ENCODE assay signal across 8 mouse cellular contexts in genomic region chr4:122890881-122891481, GRCm38 (mm10). TPM values are rescaled to one million over a fixed set of nuclear protein-coding genes. Genes with fewer than 3 reads are reported as not detected.
DNase-seq lines count a peak whose midpoint lies in the region; ATAC-seq and TF ChIP-seq lines count a peak whose summit lies in the region.

No protein-coding gene starts in this region.

- peaks cover 31% of the 10 kb centered on the region for H3K4me1 ChIP-seq in forebrain, embryonic 15.5 days
- H3K4me1 ChIP-seq in heart, postnatal 0 days (ENCODE audit: control insufficient read depth, insufficient read depth): peaks cover 23% of the 10 kb centered on the region
- H3K4me1 ChIP-seq in stomach, embryonic 16.5 days (ENCODE audit: control insufficient read depth, insufficient read depth, low read length): peaks cover 10% of the 10 kb centered on the region

- no peaks in the 10 kb centered on the region for H3K27me3 ChIP-seq in C2C12 (ENCODE audit: control insufficient read depth, insufficient read depth, insufficient read length)
- no peaks in the 10 kb centered on the region for H3K27me3 ChIP-seq in forebrain, embryonic 15.5 days
- H3K27me3 ChIP-seq in heart, postnatal 0 days (ENCODE audit: control insufficient read depth, insufficient read depth, low read length): no peaks in the 10 kb centered on the region
- no peaks in the 10 kb centered on the region for H3K27me3 ChIP-seq in stomach, embryonic 16.5 days (ENCODE audit: control insufficient read depth, insufficient read depth, low read length)

- H3ac ChIP-seq in C2C12 (ENCODE audit: control insufficient read depth, insufficient read length, low read depth): peak overlapping the region; percentile 22

- H3K36me3 ChIP-seq in C2C12 (ENCODE audit: control insufficient read depth, insufficient read depth): no peaks in the 10 kb centered on the region
- H3K36me3 ChIP-seq in forebrain, embryonic 15.5 days: no peaks in the 10 kb centered on the region
- no peaks in the 10 kb centered on the region for H3K36me3 ChIP-seq in heart, postnatal 0 days (replicated peaks; ENCODE audit: control insufficient read depth, insufficient read depth, low read length)
- no peaks in the 10 kb centered on the region for H3K36me3 ChIP-seq in stomach, embryonic 16.5 days (ENCODE audit: control insufficient read depth, insufficient read depth, low read length)

- DNase-seq in adrenal gland, postnatal 36 days: peak; percentile 40 to 54
- peak; percentile 63 for DNase-seq in heart, postnatal 0 days (ENCODE audit: low spot score)
- DNase-seq in layer of hippocampus, postnatal 10 days (ENCODE audit: low spot score in 2 of 2): peak; percentile 81 to 85
- DNase-seq in mesoderm, embryonic 11.5 days (ENCODE audit: low read depth, low spot score): peak; percentile 23
- DNase-seq in spleen, postnatal 4 days (ENCODE audit: low spot score in 2 of 2): no peak

- H3K9ac ChIP-seq in forebrain, embryonic 15.5 days (replicated peaks): no peak overlapping the region
- H3K9ac ChIP-seq in heart, postnatal 0 days (replicated peaks; ENCODE audit: low read depth, low read length): no peak overlapping the region; the same call in 1 of the 2 replicates
- 0 out of 2 replicates have a peak overlapping the region, but pooled peaks have one; percentile 14 for H3K9ac ChIP-seq in stomach, embryonic 16.5 days (ENCODE audit: low read length)

- 8% methylated on average over 3 of the region's 3 CpGs for WGBS in forebrain, embryonic 15.5 days
- 6% methylated on average over 3 of the region's 3 CpGs for WGBS in heart, postnatal 0 days
- whole genome bisulfite sequencing in stomach, embryonic 16.5 days: 11% methylated on average over 3 of the region's 3 CpGs

- TF ChIP-seq CTCF in C2C12 (IDR thresholded peaks at IDR 0.05; ENCODE audit: control insufficient read depth, insufficient read depth, insufficient read length): no peak
- no peak for TF ChIP-seq CTCF in heart, postnatal 0 days (IDR thresholded peaks at IDR 0.05; ENCODE audit: low read depth)

- no peak overlapping the region for H3K4me3 ChIP-seq in C2C12 (ENCODE audit: insufficient read depth, poor library complexity, severe bottlenecking)
- H3K4me3 ChIP-seq in forebrain, embryonic 15.5 days: no peak overlapping the region
- no peak overlapping the region for H3K4me3 ChIP-seq in heart, postnatal 0 days (ENCODE audit: low read depth, low read length)
- H3K4me3 ChIP-seq in stomach, embryonic 16.5 days (replicated peaks; ENCODE audit: low read length): no peak overlapping the region

- TF ChIP-seq EP300 in heart, postnatal 0 days (IDR thresholded peaks at IDR 0.05; ENCODE audit: low read depth): no peak

- ATAC-seq in forebrain, embryonic 15.5 days (replicated peaks): peak; percentile 87
- peak; percentile 16; the same call in 1 of the 2 replicates for ATAC-seq in heart, postnatal 0 days (ENCODE audit: insufficient read depth, low read depth)
- no peak for ATAC-seq in stomach, embryonic 16.5 days (ENCODE audit: insufficient read depth, low FRiP score)

- peak overlapping the region; percentile 90 for H3K27ac ChIP-seq in forebrain, embryonic 15.5 days (replicated peaks)
- peak overlapping the region; percentile 63 for H3K27ac ChIP-seq in heart, postnatal 0 days (ENCODE audit: low read depth)
- peak overlapping the region; percentile 36; the same call in 1 of the 2 replicates for H3K27ac ChIP-seq in stomach, embryonic 16.5 days (ENCODE audit: low read length)

- no peaks in the 10 kb centered on the region for H3K9me3 ChIP-seq in forebrain, embryonic 15.5 days
- no peaks in the 10 kb centered on the region for H3K9me3 ChIP-seq in heart, postnatal 0 days (replicated peaks; ENCODE audit: control insufficient read depth, low read length)
- no peaks in the 10 kb centered on the region for H3K9me3 ChIP-seq in stomach, embryonic 16.5 days (replicated peaks; ENCODE audit: control insufficient read depth, low read length)

- H3K79me2 ChIP-seq in C2C12 (ENCODE audit: control insufficient read depth, insufficient read depth): no peaks in the 10 kb centered on the region

- H3K4me2 ChIP-seq in forebrain, embryonic 15.5 days (replicated peaks): no peak overlapping the region
- 0 out of 2 replicates have a peak overlapping the region, but pooled peaks have one; percentile 9 for H3K4me2 ChIP-seq in heart, postnatal 0 days (ENCODE audit: low read depth, low read length)
- H3K4me2 ChIP-seq in stomach, embryonic 16.5 days (ENCODE audit: low read depth, low read length): no peak overlapping the region

- no peaks in the 10 kb centered on the region for H3K79me3 ChIP-seq in C2C12 (ENCODE audit: low read depth)

TF ChIP-seq in C2C12, 6 proteins besides CTCF, POLR2A, EP300 and RAD21:
- TF ChIP-seq MYOG (IDR thresholded peaks at IDR 0.05; ENCODE audit: control insufficient read depth, extremely low read depth, insufficient read length): no peak

RNA-seq across cellular contexts. Expression of gene Cap1, which starts 5.1 kb away (rescaled TPM):
- 384 TPM for polyA plus RNA-seq in C2C12 (2012; fragmentation: generic; extraction: Trizol)
- 100 to 1,000 TPM; 139 to 163 TPM for total RNA-seq in adrenal gland, postnatal 36 days (2021)
- 62.4 and 62.9 TPM in 2 replicates for polyA plus RNA-seq in forebrain, embryonic 15.5 days (2015; fragmentation: Nextera tagmentation; extraction: Ambion mirVana)
- 59.6 and 73.0 TPM in 2 replicates for total RNA-seq in heart, postnatal 0 days (2014; rRNA removed; ENCODE audit: low replicate concordance)
- polyA plus RNA-seq in heart, postnatal 0 days (2015; fragmentation: Nextera tagmentation; extraction: Ambion mirVana): 20.6 and 22.4 TPM in 2 replicates
- 100 to 1,000 TPM; 192 to 203 TPM for total RNA-seq in layer of hippocampus, postnatal 10 days (2021)
- 75.1 and 99.6 TPM in 2 replicates for polyA plus RNA-seq in stomach, embryonic 16.5 days (2015; fragmentation: Nextera tagmentation; extraction: Ambion mirVana)

RNA-seq across cellular contexts. Expression of gene Ppt1, which starts 54.9 kb away (rescaled TPM):
- 40.0 TPM for polyA plus RNA-seq in C2C12 (2012; fragmentation: generic; extraction: Trizol)
- 10 to 100 TPM; 65.3 to 82.9 TPM for total RNA-seq in adrenal gland, postnatal 36 days (2021)
- polyA plus RNA-seq in forebrain, embryonic 15.5 days (2015; fragmentation: Nextera tagmentation; extraction: Ambion mirVana): 71.6 and 73.6 TPM in 2 replicates
- 30.0 and 37.8 TPM in 2 replicates for total RNA-seq in heart, postnatal 0 days (2014; rRNA removed; ENCODE audit: low replicate concordance)
- 42.9 and 45.2 TPM in 2 replicates for polyA plus RNA-seq in heart, postnatal 0 days (2015; fragmentation: Nextera tagmentation; extraction: Ambion mirVana)
- total RNA-seq in layer of hippocampus, postnatal 10 days (2021): 10 to 100 TPM; 65.8 to 73.0 TPM
- 79.3 and 90.6 TPM in 2 replicates for polyA plus RNA-seq in stomach, embryonic 16.5 days (2015; fragmentation: Nextera tagmentation; extraction: Ambion mirVana)

Comparison
In these comparisons a context has a peak if more than half of its experiments do, and no peak if none do; other contexts are left out.
1. DNase-seq: peak in adrenal gland, postnatal 36 days (2 of 2), heart, postnatal 0 days (single experiment), layer of hippocampus, postnatal 10 days (2 of 2) and mesoderm, embryonic 11.5 days (single experiment); none in spleen, postnatal 4 days (0 of 2).
2. H3K27ac ChIP-seq: peak in every context shown above with its lines; median percentile 90 in forebrain, embryonic 15.5 days; 63 in heart, postnatal 0 days; 36 in stomach, embryonic 16.5 days.